Mouse (Mus musculus) heart, postnatal 0 days (tissue): Measurements from ENCODE around the gene 3110082I17Rik.

ENCODE experiments used
- CTCF ChIP-seq: IDR thresholded peaks from 2 replicates; pipeline ENCODE4 v1.5.1; 2016; ENCODE audit warnings: antibody characterized with exemption, control low read depth, low read depth
- EP300 ChIP-seq: IDR thresholded peaks from 2 replicates; pipeline ENCODE4 v1.6.1; 2016; ENCODE audit warnings: antibody characterized with exemption, low read depth

DNA sequence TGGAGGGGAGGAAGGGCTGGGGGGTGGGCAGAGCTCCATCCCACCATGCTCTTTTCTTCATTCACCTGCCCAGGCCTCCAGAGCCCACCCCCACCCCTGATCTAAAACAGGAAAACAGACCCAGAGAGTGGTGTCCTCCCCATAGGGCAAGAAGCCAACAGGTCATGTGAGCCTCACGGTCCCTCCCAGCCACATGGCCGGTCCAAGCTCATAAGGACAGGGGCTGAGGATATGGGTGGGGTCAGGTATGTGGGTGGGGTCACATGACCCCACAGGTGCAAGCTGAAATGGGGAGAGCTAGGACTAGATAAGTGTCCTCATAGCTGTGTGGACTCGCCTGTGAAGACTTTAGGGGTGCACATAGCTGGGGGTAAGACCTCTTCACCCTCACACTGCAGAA lies 121.9 kb downstream of the 3110082I17Rik start:
- TF ChIP-seq CTCF (no peak), EP300 (no peak)
